Mouse (Mus musculus): ENCODE data around the gene Uqcc2. TPM values are rescaled to one million over a fixed set of nuclear protein-coding genes. Genes with fewer than 3 reads are reported as not detected.

The Uqcc2 gene
- total and polyA plus RNA-seq, 3 experiments = 176 to 329 TPM; not detected in 1

DNA sequence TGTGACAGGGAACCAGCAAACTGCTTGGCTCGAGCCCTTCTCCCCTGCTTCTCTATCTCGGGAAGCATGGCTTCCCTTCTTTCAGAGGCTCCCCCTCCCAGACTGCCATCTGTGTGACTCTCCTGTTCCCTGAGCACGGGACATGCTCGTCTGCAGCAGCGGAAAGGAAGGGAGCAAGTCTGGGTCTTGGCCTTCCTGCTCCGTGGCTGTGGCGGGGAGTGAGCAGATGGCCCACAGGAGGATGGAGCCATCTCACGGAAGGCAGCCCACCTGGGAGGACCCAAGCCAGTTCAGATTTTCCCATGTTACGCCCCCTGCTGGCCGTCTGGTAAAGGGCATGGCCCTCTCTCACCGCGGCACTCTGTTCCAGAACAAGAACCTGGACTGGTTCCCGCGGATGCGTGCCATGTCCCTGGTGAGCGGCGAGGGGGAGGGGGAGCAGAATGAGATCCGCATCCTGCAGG lies 13.1 kb downstream of the Uqcc2 start:
- no peaks in the 10 kb centered on the region for H3K79me2 ChIP-seq (ENCODE audit: control insufficient read depth, insufficient read depth, low read length, poor library complexity)
- H3K9ac ChIP-seq (ENCODE audit: control insufficient read depth, low read depth, low read length, poor library complexity, severe bottlenecking) = no peak overlapping the region
- DNase-seq (ENCODE audit: low read depth, low spot score) = peak; percentile 42
- peaks cover 5 to 13% of the 10 kb centered on the region in 2 experiments; a peak in 3 of 4 replicates for H3K4me1 ChIP-seq (ENCODE audit: control insufficient read depth in 1 of 2, insufficient read depth in 2 of 2, low read length in 2 of 2)
- no peaks in the 10 kb centered on the region for H3K9me3 ChIP-seq (replicated peaks; ENCODE audit: insufficient read depth, low read length)
- H3K27me3 ChIP-seq (ENCODE audit: control insufficient read depth in 1 of 2, insufficient read depth in 2 of 2, low read length in 2 of 2) = no peaks in the 10 kb centered on the region
- TF ChIP-seq ZNF384 (IDR thresholded peaks at IDR 0.05; ENCODE audit: low read depth, low read length) = no peak
- peak; percentile 63 to 84 (median 64) for TF ChIP-seq CTCF (IDR thresholded peaks at IDR 0.05 in 2 of 3, conservative IDR thresholded peaks at IDR 0.05 in 1 of 3; ENCODE audit: control insufficient read depth in 1 of 3, insufficient read depth in 1 of 3, low read depth in 2 of 3, low read length in 3 of 3, poor library complexity in 1 of 3, severe bottlenecking in 1 of 3)
- no peak for TF ChIP-seq ETS1 (IDR thresholded peaks at IDR 0.05; ENCODE audit: low read depth, low read length)
- TF ChIP-seq RAD21 (IDR thresholded peaks at IDR 0.05; ENCODE audit: low read depth, low read length) = peak; percentile 3
- no peak for TF ChIP-seq UBTF (IDR thresholded peaks at IDR 0.05; ENCODE audit: borderline replicate concordance, insufficient read depth, low read depth, low read length)
- TF ChIP-seq E2F4 (IDR thresholded peaks at IDR 0.05; ENCODE audit: borderline replicate concordance, low read depth, low read length) = no peak
- no peak for TF ChIP-seq EP300 (IDR thresholded peaks at IDR 0.05; ENCODE audit: low read depth in 1 of 2, low read length in 2 of 2)
- no peak for TF ChIP-seq MEF2A (IDR thresholded peaks at IDR 0.05; ENCODE audit: extremely low read depth, insufficient replicate concordance, low read depth, low read length, poor library complexity, severe bottlenecking)
- TF ChIP-seq MAZ (IDR thresholded peaks at IDR 0.05; ENCODE audit: low read depth, low read length) = no peak
- no peak for TF ChIP-seq NRF1 (IDR thresholded peaks at IDR 0.05; ENCODE audit: insufficient read depth, low read depth, low read length, poor library complexity, severe bottlenecking)
- no peak for TF ChIP-seq POLR2AphosphoS5 (IDR thresholded peaks at IDR 0.05; ENCODE audit: borderline replicate concordance, low read depth, low read length)
- no peak for TF ChIP-seq USF2 (IDR thresholded peaks at IDR 0.05; ENCODE audit: borderline replicate concordance in 1 of 2, insufficient read depth in 1 of 2, low read depth in 1 of 2, low read length in 2 of 2)
- TF ChIP-seq BHLHE40 (IDR thresholded peaks at IDR 0.05; ENCODE audit: borderline replicate concordance, low read depth, low read length) = no peak
- no peak for TF ChIP-seq ZMIZ1 (IDR thresholded peaks at IDR 0.05; ENCODE audit: low read depth, low read length)
- TF ChIP-seq TAL1 (IDR thresholded peaks at IDR 0.05; ENCODE audit: low read length) = no peak
- no peak for TF ChIP-seq MYC (IDR thresholded peaks at IDR 0.05; ENCODE audit: low read depth, low read length)
- no peak for TF ChIP-seq MYB (IDR thresholded peaks at IDR 0.05; ENCODE audit: low read depth, low read length)
- peak; percentile 43 for TF ChIP-seq SMC3 (IDR thresholded peaks at IDR 0.05; ENCODE audit: low read depth, low read length)
- no peak for TF ChIP-seq NELFE (IDR thresholded peaks at IDR 0.05; ENCODE audit: low read depth, low read length)
- TF ChIP-seq ZC3H11A (IDR thresholded peaks at IDR 0.05; ENCODE audit: low read depth, low read length) = no peak
- TF ChIP-seq HCFC1 (IDR thresholded peaks at IDR 0.05; ENCODE audit: low read depth, low read length) = no peak
- TF ChIP-seq KAT2A (conservative IDR thresholded peaks at IDR 0.05; ENCODE audit: low read depth, low read length) = no peak
- TF ChIP-seq RCOR1 (IDR thresholded peaks at IDR 0.05; ENCODE audit: low read depth, low read length) = no peak
- no peak for TF ChIP-seq TCF12 (IDR thresholded peaks at IDR 0.05; ENCODE audit: low read depth, low read length)
- TF ChIP-seq POLR2AphosphoS2 (IDR thresholded peaks at IDR 0.05; ENCODE audit: low read length) = no peak
- TF ChIP-seq SIN3A (IDR thresholded peaks at IDR 0.05; ENCODE audit: low read length) = no peak
- H3K4me3 ChIP-seq (ENCODE audit: control insufficient read depth in 1 of 2, insufficient read depth in 1 of 2, low read depth in 2 of 2, low read length in 2 of 2) = no peak overlapping the region
- no peak overlapping the region for H3K27ac ChIP-seq (ENCODE audit: control insufficient read depth, low read depth, low read length)
- peaks cover 5 to 8% of the 10 kb centered on the region in 2 experiments for H3K36me3 ChIP-seq (ENCODE audit: control insufficient read depth in 1 of 2, insufficient read depth in 2 of 2, low read length in 2 of 2)

All from MEL (cell line).